Mouse (Mus musculus) kidney, postnatal 14 days (tissue): ENCODE results near the gene 1700016C15Rik.
A peak's percentile ranks its signal among the peaks of the same experiment; 100 is the strongest.

Experiments used
- DNase-seq: peaks from one replicate; pipeline ENCODE4 v3.0.0; 2022; ENCODE audit warnings: mixed read lengths

1700016C15Rik gene

DNA sequence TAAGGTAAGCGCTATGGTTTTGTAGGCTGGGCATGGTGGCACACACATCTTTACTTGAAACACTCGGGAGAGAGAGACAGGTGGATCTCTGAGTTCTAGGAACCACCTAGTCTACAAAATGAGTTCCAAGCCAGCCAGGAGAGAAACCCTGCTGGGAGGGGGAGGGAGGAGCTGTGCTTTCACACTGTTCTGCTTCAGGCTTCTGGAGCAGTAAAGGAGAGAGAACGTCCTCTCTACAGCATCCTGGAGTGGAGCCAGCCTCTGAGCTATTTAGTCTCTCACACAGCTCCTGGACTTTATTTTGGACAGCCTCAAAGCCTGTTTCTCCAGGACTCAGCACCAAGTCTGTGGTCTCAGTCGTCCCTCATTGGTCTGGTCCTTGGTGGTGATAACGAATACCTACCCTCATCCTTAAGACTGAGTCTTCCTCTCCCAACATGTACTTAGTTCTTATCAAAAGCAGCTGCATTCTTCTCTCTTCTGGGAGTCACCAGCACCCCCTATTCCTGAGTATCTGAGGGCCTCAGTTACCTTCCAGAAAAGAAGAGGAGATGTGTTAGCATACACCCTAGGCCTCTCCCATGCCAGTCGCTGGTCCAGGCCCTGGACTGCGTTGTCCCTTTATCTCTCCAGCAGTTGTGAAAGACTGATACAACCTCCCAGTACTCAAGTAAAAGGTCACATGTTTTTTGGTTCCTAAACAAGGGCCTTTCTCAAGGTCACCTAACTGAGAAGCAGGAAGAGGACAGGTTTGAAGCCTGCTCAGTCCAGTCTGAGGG lies 12.4 kb upstream of the 1700016C15Rik start:
- no peak for DNase-seq

DNA sequence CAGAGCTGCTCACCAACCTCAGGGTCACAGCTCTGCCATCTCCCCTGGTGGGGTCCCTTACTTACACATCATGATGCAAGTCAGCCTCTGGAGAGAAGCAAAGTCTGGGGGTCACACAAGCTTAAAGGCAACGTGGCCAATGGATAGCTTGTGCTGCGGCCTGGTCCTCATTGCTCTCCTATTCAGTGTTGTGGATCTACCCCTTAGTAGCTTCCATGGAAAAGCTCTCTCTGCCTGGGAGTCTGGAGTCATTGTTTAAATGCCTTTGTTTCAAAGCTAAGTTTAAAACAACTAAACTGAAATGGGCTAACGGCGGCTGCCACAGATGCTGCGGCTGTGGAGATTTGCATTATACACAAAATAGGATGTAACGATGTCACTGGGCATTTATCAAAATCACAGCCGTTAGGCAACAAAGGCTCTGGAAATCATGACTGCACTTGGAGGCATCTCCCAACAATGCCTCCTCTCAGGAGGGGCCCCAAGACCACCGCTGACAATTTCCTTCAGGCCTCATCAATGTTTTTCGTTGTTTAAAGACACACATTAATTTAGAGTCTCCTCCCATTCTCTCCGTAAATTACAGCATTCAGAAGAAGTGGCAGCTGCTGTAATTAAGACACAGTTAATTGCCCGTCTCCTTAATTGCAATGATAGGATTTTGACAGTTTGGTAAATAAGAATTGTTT lies 11.1 kb upstream of the 1700016C15Rik start:
- DNase-seq: no peak

DNA sequence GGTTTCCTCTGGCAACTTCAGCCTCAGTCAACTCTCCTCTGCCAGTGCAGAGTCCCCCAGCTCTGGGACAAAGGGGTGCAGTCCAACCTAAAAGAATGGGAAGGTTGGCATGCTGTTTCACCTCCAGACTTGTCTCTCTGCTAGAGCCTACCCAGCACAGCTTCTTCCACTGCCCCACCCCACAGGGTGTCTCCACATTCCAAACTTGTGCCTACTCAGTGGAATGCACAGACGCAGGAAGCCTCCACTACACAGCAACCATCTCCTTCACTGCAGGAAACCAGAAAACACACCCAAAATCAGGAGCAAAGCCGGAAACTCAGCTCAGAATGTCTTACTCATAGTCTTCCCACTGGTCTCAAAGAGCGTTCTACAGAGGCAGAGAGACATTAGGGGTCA lies 10.6 kb upstream of the 1700016C15Rik start:
- no peak for DNase-seq

DNA sequence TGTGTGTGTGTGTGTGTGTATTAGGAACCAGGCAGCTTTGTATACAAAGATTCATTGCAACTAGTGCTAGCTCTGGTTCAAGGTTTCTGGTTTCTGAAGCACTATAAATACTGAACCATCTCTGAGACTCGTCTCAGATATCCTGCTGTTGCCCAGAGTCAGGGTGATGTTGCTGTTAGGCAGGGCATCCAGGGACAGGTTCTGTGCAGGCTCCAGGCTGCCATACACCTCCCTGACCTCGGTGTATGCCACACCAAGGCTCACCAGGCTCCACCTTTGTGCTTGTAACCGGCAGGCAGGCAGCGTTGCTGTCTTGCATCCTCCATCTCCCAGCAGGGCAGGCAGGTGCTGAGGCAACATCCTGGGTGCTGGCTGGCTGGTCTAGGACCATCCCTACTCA lies 5.8 kb upstream of the 1700016C15Rik start:
- DNase-seq: no peak

- DNase-seq: no peak
These were observed 2.7 kb upstream of the 1700016C15Rik start for GRCm38 (mm10) chr1:177726870-177727269.

- no peak for DNase-seq
These were observed 1.6 kb upstream of the 1700016C15Rik start for GRCm38 (mm10) chr1:177727883-177728525.

DNA sequence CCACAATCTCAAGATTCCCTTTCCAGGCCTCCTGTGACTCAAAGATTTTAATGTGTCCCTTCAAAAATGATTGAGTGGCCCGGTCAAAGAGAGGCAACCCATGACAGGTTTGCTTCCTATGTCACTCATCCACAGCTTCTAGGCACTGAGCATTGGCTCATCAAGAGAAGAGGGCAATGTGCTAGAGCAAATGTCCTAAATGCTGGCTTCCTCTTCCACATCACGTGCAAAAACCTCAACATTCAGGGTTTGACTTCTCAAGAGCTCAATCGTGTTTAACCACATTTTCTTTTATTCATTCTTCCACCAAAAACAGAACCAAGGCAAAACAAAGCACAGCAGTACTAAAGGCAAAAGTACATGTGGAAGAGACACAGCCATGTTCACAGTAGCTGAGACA lies 2.4 kb downstream of the 1700016C15Rik start:
- DNase-seq: no peak

DNA sequence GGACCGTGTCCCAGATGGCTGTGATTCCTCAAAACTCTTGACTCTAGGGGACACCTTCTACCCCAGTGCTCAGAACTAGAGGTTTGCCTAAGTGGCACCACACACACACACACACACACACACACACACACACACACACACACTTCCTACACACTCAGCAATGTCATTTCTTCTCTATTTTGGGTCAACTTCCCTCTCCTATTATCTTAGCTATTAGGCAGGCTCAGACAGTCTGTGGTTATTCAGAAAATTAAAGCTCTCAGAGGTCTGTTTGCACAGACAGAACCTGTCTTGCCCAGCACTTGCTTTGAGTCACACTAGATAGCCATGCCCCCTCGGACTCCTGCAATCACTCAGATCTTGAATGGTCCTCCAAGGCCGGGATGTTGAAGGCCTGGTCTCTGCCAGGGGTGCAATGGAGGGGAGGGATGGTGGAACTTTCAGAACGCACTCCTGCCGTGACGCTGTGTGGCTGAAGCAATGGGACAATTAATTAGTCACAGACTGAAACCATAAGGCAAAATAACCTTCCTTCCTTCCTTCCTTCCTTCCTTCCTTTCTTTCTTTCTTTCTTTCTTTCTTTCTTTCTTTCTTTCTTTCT lies 8.0 kb downstream of the 1700016C15Rik start:
- no peak for DNase-seq

- peak; percentile 16 for DNase-seq
These were observed 11.1 kb downstream of the 1700016C15Rik start for GRCm38 (mm10) chr1:177740707-177741106.

DNA sequence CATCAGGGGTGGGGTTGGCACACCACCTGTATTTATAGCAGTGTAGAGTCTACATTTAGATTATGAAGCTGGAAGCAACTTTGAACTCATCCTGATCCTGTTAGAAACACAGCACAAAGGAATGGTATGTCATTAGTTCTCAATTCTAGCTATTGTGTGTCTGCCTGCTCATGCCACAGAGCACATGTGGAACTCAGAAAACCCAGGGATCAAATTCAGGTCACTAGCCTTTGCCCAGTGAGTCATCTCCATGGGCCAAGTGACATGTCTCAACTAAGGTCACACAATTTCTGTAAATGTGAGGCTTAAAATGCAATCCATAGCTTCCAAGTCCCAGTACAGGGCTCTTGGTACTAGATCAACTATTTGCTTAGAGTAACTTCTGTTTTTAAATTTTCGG lies 12.5 kb downstream of the 1700016C15Rik start:
- no peak for DNase-seq

DNA sequence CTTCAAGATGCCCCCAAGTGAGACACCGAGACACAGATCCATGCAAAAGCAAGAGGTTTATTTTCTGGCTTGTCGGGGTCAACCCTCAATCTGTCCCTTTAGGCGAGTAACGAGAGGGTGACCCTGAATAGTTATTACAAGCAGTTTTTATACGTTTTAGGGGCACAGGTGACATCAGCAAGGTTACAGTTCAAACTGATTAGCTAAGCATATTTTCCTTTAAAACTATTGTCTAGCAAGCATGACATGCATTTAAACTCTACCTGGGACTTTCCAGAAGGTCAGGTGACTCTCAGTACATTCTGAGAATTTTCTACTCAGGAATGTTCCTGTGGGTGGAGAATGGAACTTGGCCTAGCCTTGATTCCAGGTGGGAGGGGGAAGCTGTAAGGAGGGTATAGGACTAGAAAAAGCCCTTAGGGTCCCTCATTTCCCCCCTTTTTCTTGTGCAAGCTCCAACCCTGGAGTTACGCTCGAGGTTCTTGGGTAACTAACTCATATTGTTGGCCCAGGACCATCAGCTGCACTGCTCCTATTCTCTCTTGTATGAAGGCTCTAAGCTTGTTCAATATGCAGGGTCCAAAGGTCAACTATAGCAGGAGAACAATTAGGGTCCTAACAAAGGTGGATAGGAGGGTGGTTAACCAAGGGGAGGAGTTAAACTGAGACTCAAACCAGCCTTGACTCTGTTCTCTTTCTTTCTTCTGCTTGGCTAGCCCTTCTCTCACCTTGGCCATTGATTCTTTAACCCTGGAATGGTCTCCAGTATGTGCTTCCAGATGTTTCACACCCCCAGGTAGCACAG lies 15.1 kb downstream of the 1700016C15Rik start:
- peak; percentile 20 for DNase-seq

DNA sequence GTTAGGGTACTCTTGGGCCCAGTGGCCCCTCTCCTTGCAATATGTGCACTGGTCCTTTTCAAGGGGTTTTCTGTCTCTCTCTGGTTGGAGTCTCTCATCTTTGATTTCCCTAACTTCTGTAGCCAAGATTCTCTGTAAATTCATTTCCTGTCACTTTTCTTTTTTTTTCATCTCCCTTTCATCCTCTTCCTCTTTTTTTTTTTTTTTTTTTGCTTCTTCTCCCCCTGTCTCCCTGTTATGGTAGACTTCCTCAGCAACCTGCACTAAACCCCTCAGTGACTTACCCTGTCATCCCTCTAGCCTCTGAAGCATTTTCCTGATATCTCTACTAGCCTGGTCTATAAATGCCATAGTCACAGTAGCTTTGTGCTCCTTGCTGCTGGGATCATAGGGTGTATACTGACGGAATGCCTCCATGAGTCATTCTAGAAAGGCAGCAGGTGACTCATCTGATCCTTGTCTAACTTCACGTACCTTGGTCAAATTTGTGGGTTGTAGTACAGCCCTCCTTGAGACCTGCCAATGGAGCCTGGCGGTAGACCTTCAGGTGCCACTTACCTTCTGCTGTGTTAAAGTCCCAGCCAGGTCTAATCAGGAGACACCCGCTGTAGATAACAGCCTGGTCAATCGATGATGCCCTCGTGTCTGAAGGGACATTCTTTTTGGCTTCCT lies 18.4 kb downstream of the 1700016C15Rik start:
- DNase-seq: no peak

DNA sequence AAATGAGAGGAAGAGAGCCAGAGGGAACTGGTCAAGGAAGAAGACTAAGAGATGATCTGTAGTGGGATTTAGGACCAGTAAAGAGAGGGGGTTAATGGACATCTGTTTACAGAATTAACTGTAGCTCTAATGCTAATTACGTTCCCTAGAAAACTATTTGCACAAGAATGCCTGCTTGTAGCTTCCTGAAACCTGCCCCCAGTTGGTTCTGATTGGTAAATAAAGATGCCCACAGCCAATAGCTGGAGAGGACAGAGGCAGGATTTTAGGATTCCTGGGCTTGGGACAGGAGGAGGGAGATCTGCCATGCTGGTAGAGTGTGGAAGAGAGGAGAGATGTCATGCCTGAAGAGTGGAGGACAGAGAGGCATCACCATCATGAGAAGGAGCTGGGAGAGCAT lies 23.9 kb downstream of the 1700016C15Rik start:
- DNase-seq: no peak

DNA sequence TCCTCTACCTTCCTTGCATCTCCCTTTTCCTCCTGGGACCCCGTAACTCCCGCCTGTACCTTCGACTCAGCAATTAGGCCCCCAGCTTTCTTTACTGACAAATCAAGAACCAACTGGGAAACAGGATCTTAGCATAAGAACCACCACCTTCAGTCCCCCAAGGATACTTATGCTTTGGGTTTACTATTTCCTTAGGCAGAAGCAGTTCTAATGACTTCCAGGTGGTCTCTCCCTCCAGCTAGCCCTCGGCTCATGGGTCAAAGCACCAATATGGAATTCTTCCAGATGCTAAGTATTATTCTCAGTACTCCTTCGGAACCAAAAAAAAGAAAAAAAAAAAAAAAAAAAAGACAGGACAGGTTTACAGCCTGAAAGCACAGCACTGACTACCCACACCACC lies 27.6 kb downstream of the 1700016C15Rik start:
- DNase-seq: no peak

- no peak for DNase-seq
These were observed 39.3 kb downstream of the 1700016C15Rik start for GRCm38 (mm10) chr1:177768931-177769330.

DNA sequence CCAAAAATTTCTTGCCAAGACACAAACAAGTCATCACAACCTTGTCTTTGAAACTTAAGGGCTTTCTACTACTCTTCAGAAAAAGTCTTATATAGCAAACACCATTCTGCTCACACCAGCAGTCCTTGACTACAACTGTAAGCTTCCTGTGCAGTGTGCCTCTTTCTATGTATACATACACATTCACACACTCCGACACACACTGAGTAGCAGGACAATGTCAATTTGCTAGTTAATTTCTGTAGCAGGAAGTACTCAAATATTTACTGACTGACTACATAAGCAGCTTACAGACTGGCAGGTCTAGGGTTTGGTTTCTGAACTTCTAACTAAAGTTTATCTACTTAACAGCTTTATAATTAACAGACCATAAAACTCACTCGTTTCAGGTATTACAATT lies 47.8 kb downstream of the 1700016C15Rik start:
- no peak for DNase-seq

GRCm38 (mm10) chr1:177792835-177793234 lies 63.2 kb downstream of the 1700016C15Rik start:
- no peak for DNase-seq

GRCm38 (mm10) chr1:177794866-177795265 lies 65.3 kb downstream of the 1700016C15Rik start:
- DNase-seq: peak; percentile 24

- DNase-seq: no peak
These were observed 66.0 kb downstream of the 1700016C15Rik start for GRCm38 (mm10) chr1:177795421-177796192.

DNA sequence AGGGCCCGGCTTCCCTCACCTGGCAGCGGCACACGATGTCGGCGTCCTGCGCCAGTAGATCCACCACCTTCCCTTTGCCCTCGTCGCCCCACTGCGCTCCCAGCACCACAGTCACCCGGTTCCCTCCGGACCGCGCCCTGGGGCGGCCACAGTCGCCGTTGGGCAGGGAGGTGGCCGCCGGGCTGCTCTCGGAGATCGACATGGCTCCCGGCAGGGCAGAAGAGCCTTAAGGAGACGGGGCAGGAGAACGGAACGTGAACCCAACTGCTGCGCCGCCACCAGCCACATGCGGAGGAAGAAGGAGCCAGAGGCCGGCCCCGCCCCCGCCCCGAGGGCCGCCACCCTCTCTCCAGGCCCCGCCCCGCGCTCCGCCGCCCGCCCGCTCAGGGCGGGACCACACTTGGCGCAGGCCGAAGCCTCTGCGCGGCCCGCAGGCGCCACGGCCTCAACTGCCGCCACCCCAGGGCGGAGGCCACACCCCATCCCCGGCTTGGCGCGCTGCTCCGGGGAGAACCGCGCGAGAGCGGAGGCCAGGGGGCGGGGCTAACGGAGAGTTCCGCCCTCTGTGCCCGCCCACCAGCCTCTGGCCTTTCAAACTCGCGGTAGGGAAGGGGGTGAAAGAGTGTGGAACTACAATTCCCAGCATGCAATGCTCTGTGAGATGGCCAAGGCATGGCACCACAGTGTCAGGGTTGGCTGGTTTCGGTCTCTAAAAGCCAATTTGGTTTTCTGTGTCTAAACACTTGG lies 66.8 kb downstream of the 1700016C15Rik start, which contains the start of gene Adss:
Adss (minus strand) TSS at position 319 of the 747 bp plus-strand sequence.
- DNase-seq: peak; percentile 100
